Mouse (Mus musculus) MEL (cell line): Measurements from ENCODE around the gene Adal. TPM values are rescaled to one million over a fixed set of nuclear protein-coding genes. Genes with fewer than 3 reads are reported as not detected.

ENCODE experiments used
- DNase-seq: peaks from one replicate; pipeline ENCODE4 v3.0.0; 2011; ENCODE audit warnings: low read depth, low spot score
- H3K27ac ChIP-seq: 2 replicates; pipeline ENCODE4 v1.5.1; 2012; ENCODE audit warnings: low read depth, mild to moderate bottlenecking, control low read depth, low read length, moderate library complexity; ENCODE audit not compliant: control insufficient read depth
- H3K27me3 ChIP-seq, 2 experiments: fragments of 150-350 bp in 1 of 2; sonication (generic) in 1 of 2; 2 replicates each; pipeline ENCODE4 v1.6.1; 2012; ENCODE audit warnings: low read length in 2 of 2, mild to moderate bottlenecking in 2 of 2, improper control_type of control experiment in 1 of 2, moderate library complexity in 1 of 2; ENCODE audit not compliant: insufficient read depth in 2 of 2, control insufficient read depth in 1 of 2
- H3K36me3 ChIP-seq, 2 experiments: 2 replicates each; pipeline ENCODE4 v1.6.1; 2012 to 2014; ENCODE audit warnings: low read length in 2 of 2, improper control_type of control experiment in 1 of 2, inconsistent platforms in 1 of 2, mild to moderate bottlenecking in 1 of 2; ENCODE audit not compliant: insufficient read depth in 2 of 2, control insufficient read depth in 1 of 2
- H3K4me1 ChIP-seq, 2 experiments: fragments of 150-350 bp in 1 of 2; sonication (generic) in 1 of 2; 2 replicates each; pipeline ENCODE4 v1.6.1; 2012; ENCODE audit warnings: low read length in 2 of 2, improper control_type of control experiment in 1 of 2, mild to moderate bottlenecking in 1 of 2; ENCODE audit not compliant: insufficient read depth in 2 of 2, control insufficient read depth in 1 of 2
- H3K4me3 ChIP-seq, 2 experiments: fragments of 150-350 bp in 1 of 2; sonication (generic) in 1 of 2; 2 replicates each; pipeline ENCODE4 v1.5.1; 2012; ENCODE audit warnings: low read depth in 2 of 2, low read length in 2 of 2, mild to moderate bottlenecking in 2 of 2, moderate library complexity in 2 of 2, control low read depth in 1 of 2, improper control_type of control experiment in 1 of 2; ENCODE audit not compliant: control insufficient read depth in 1 of 2, insufficient read depth in 1 of 2
- H3K79me2 ChIP-seq: 2 replicates; pipeline ENCODE4 v1.6.1; 2012; ENCODE audit warnings: mild to moderate bottlenecking, low read length, moderate library complexity; ENCODE audit not compliant: control insufficient read depth, poor library complexity, insufficient read depth
- H3K9ac ChIP-seq: 2 replicates; pipeline ENCODE4 v1.6.1; 2012; ENCODE audit warnings: low read depth, mild to moderate bottlenecking, control low read depth, low read length, moderate library complexity; ENCODE audit not compliant: control insufficient read depth, poor library complexity, severe bottlenecking
- H3K9me3 ChIP-seq: fragments of 150-350 bp; sonication (generic); replicated peaks from 2 replicates; pipeline ENCODE4 v1.6.1; 2012; ENCODE audit warnings: mild to moderate bottlenecking, low read length, improper control_type of control experiment, moderate library complexity; ENCODE audit not compliant: insufficient read depth
- CHD1 ChIP-seq: IDR thresholded peaks from 2 replicates; pipeline ENCODE4 v1.6.1; 2012; ENCODE audit warnings: low read depth, mild to moderate bottlenecking, inconsistent platforms, low read length, improper control_type of control experiment
- CHD2 ChIP-seq: IDR thresholded peaks from 2 replicates; pipeline ENCODE4 v1.6.1; 2011; ENCODE audit warnings: low read length, improper control_type of control experiment
- CTCF ChIP-seq, 3 experiments: IDR thresholded peaks in 2 of 3; conservative IDR thresholded peaks in 1 of 3; 2 replicates each; pipeline ENCODE4 v1.5.1; 2011 to 2012; ENCODE audit warnings: low read length in 3 of 3, low read depth in 2 of 3, mild to moderate bottlenecking in 2 of 3, improper control_type of control experiment in 1 of 3, inconsistent platforms in 1 of 3, mixed read lengths in 1 of 3, moderate library complexity in 1 of 3; ENCODE audit not compliant: control insufficient read depth in 1 of 3, insufficient read depth in 1 of 3, poor library complexity in 1 of 3, severe bottlenecking in 1 of 3
- E2F4 ChIP-seq: IDR thresholded peaks from 2 replicates; pipeline ENCODE4 v1.6.1; 2011; ENCODE audit warnings: low read depth, low read length, improper control_type of control experiment, borderline replicate concordance
- ELF1 ChIP-seq: IDR thresholded peaks from 2 replicates; pipeline ENCODE4 v1.6.1; 2014; ENCODE audit warnings: low read depth, mild to moderate bottlenecking, inconsistent platforms, low read length, improper control_type of control experiment, moderate library complexity
- EP300 ChIP-seq, 2 experiments: IDR thresholded peaks; 2 replicates each; pipeline ENCODE4 v1.6.1; 2011; ENCODE audit warnings: improper control_type of control experiment in 2 of 2, low read length in 2 of 2, low read depth in 1 of 2, mild to moderate bottlenecking in 1 of 2
- GATA1 ChIP-seq: IDR thresholded peaks from 2 replicates; pipeline ENCODE4 v1.6.1; 2011; ENCODE audit warnings: low read depth, low read length, improper control_type of control experiment
- JUND ChIP-seq: IDR thresholded peaks from 2 replicates; pipeline ENCODE4 v1.6.1; 2011; ENCODE audit warnings: low read depth, mild to moderate bottlenecking, improper control_type of control experiment, low read length
- MAX ChIP-seq: IDR thresholded peaks from 2 replicates; pipeline ENCODE4 v1.6.1; 2011; ENCODE audit warnings: low read length, improper control_type of control experiment
- MXI1 ChIP-seq: IDR thresholded peaks from 2 replicates; pipeline ENCODE4 v1.6.1; 2011; ENCODE audit warnings: mild to moderate bottlenecking, low read depth, low read length, improper control_type of control experiment
- MYB ChIP-seq: IDR thresholded peaks from 2 replicates; pipeline ENCODE4 v1.6.1; 2011; ENCODE audit warnings: mild to moderate bottlenecking, low read depth, low read length, improper control_type of control experiment
- NRF1 ChIP-seq: IDR thresholded peaks from 2 replicates; pipeline ENCODE4 v1.6.1; 2014; ENCODE audit warnings: low read depth, mild to moderate bottlenecking, inconsistent platforms, low read length, improper control_type of control experiment, moderate library complexity; ENCODE audit not compliant: poor library complexity, insufficient read depth, severe bottlenecking
- RAD21 ChIP-seq: IDR thresholded peaks from 2 replicates; pipeline ENCODE4 v1.6.1; 2011; ENCODE audit warnings: mild to moderate bottlenecking, low read depth, low read length, improper control_type of control experiment
- RCOR1 ChIP-seq: IDR thresholded peaks from 2 replicates; pipeline ENCODE4 v1.6.1; 2012; ENCODE audit warnings: low read depth, mild to moderate bottlenecking, inconsistent platforms, low read length, improper control_type of control experiment
- SIN3A ChIP-seq: IDR thresholded peaks from 2 replicates; pipeline ENCODE4 v1.6.1; 2012; ENCODE audit warnings: low read length, improper control_type of control experiment, inconsistent platforms
- SMC3 ChIP-seq: IDR thresholded peaks from 2 replicates; pipeline ENCODE4 v1.6.1; 2011; ENCODE audit warnings: low read depth, low read length, improper control_type of control experiment
- TCF12 ChIP-seq: IDR thresholded peaks from 2 replicates; pipeline ENCODE4 v1.6.1; 2014; ENCODE audit warnings: low read depth, mild to moderate bottlenecking, inconsistent platforms, low read length, improper control_type of control experiment, moderate library complexity
- UBTF ChIP-seq: IDR thresholded peaks from 2 replicates; pipeline ENCODE4 v1.6.1; 2012; ENCODE audit warnings: low read depth, mild to moderate bottlenecking, inconsistent platforms, low read length, improper control_type of control experiment, moderate library complexity, borderline replicate concordance; ENCODE audit not compliant: insufficient read depth
- USF2 ChIP-seq, 2 experiments: IDR thresholded peaks; 2 replicates each; pipeline ENCODE4 v1.6.1; 2011 to 2012; ENCODE audit warnings: improper control_type of control experiment in 2 of 2, low read length in 2 of 2, borderline replicate concordance in 1 of 2, inconsistent platforms in 1 of 2, low read depth in 1 of 2, mild to moderate bottlenecking in 1 of 2; ENCODE audit not compliant: insufficient read depth in 1 of 2
- ZNF384 ChIP-seq: IDR thresholded peaks from 2 replicates; pipeline ENCODE4 v1.6.1; 2012; ENCODE audit warnings: low read depth, mild to moderate bottlenecking, inconsistent platforms, low read length, improper control_type of control experiment
- polyA plus RNA-seq, 2 experiments: library from polyadenylated mRNA; stranded (reverse) in 1 of 2; unstranded in 1 of 2; fragments of >175 nt in 1 of 2; fragments of >200 nt in 1 of 2; gene quantifications; 2 replicates each; pipeline versions ENCODE4 v1.2.1 to v1.2.4; 2012; ENCODE audit warnings: low replicate concordance in 2 of 2, low read depth in 1 of 2; ENCODE audit not compliant: insufficient read length in 2 of 2, insufficient read depth in 1 of 2, missing spikeins in 1 of 2
- total RNA-seq: library from RNA; depleted of rRNA; stranded (reverse); fragments of 300-350 nt; gene quantifications from 2 replicates; pipeline ENCODE4 v1.2.3, GENCODE M21; 2012

Adal gene
- total and polyA plus RNA-seq, 3 experiments = 10.8 to 101 (median 12.1) TPM

- H3K79me2 ChIP-seq = no peaks in the 10 kb centered on the region
- TF ChIP-seq MYB = no peak
- TF ChIP-seq MAX = no peak
- no peak for TF ChIP-seq E2F4
- TF ChIP-seq JUND = no peak
- no peak for TF ChIP-seq SIN3A
- TF ChIP-seq GATA1 = no peak
- no peak for TF ChIP-seq CHD1
- TF ChIP-seq NRF1 = no peak
- no peak for TF ChIP-seq ELF1
- no peak for TF ChIP-seq TCF12
- no peak for TF ChIP-seq RCOR1
- no peak for TF ChIP-seq USF2 (IDR thresholded peaks at IDR 0.05; ENCODE audit: borderline replicate concordance in 1 of 2, insufficient read depth in 1 of 2, low read depth in 1 of 2, low read length in 2 of 2)
- TF ChIP-seq CTCF (IDR thresholded peaks at IDR 0.05 in 2 of 3, conservative IDR thresholded peaks at IDR 0.05 in 1 of 3; ENCODE audit: control insufficient read depth in 1 of 3, insufficient read depth in 1 of 3, low read depth in 2 of 3, low read length in 3 of 3, poor library complexity in 1 of 3, severe bottlenecking in 1 of 3) = no peak
- TF ChIP-seq RAD21 = no peak
- no peak for TF ChIP-seq MXI1
- no peak for TF ChIP-seq EP300 (IDR thresholded peaks at IDR 0.05; ENCODE audit: low read depth in 1 of 2, low read length in 2 of 2)
- TF ChIP-seq CHD2 = no peak
- no peak for TF ChIP-seq UBTF
- TF ChIP-seq ZNF384 = no peak
- H3K9me3 ChIP-seq = no peaks in the 10 kb centered on the region
- H3K27me3 ChIP-seq = no peaks in the 10 kb centered on the region
- H3K27ac ChIP-seq = no peak overlapping the region
- peaks cover 0 to 20% of the 10 kb centered on the region in 2 experiments; a peak in 3 of 4 replicates for H3K36me3 ChIP-seq
- H3K9ac ChIP-seq = no peak overlapping the region
- H3K4me1 ChIP-seq = no peaks in the 10 kb centered on the region
- DNase-seq = no peak
- no peak overlapping the region for H3K4me3 ChIP-seq
Observed at GRCm38 (mm10) chr2:121184142-121184541, 43.9 kb downstream of the Adal start.

GRCm38 (mm10) chr2:121188530-121188929 lies 48.3 kb downstream of the Adal start:
- no peak overlapping the region for H3K4me3 ChIP-seq
- no peaks in the 10 kb centered on the region for H3K9me3 ChIP-seq
- TF ChIP-seq CTCF (IDR thresholded peaks at IDR 0.05 in 2 of 3, conservative IDR thresholded peaks at IDR 0.05 in 1 of 3; ENCODE audit: control insufficient read depth in 1 of 3, insufficient read depth in 1 of 3, low read depth in 2 of 3, low read length in 3 of 3, poor library complexity in 1 of 3, severe bottlenecking in 1 of 3) (peak in 2 of 3 experiments; percentile 25 to 39; a peak in 3 of 6 replicates), RAD21 (peak; percentile 15), ELF1 (no peak), SMC3 (peak; percentile 47)
- no peak for DNase-seq
- no peaks in the 10 kb centered on the region for H3K4me1 ChIP-seq
- H3K36me3 ChIP-seq = peaks cover 0 to 16% of the 10 kb centered on the region in 2 experiments; a peak in 2 of 4 replicates
- no peaks in the 10 kb centered on the region for H3K27me3 ChIP-seq
- no peak overlapping the region for H3K9ac ChIP-seq
- H3K79me2 ChIP-seq = no peaks in the 10 kb centered on the region
- H3K27ac ChIP-seq = no peak overlapping the region
